Comparison of ENCODE assay signal across 23 mouse cellular contexts in genomic region chr8:127556964-127557363, GRCm38 (mm10).
DNase-seq lines count a peak whose midpoint lies in the region; ATAC-seq lines count a peak whose summit lies in the region.
"Had no signal": no experiment of that assay in that cellular context is flagged by ENCODE, and none has a peak within 500 bp of the region (broad histone marks: within the 10 kb centered on the region; RNA-seq: fewer than 3 reads in every experiment).

No protein-coding gene starts in this region.

- no peak overlapping the region for H3K4me2 ChIP-seq in midbrain, embryonic 13.5 days (replicated peaks)
- no peak overlapping the region for H3K4me2 ChIP-seq in forebrain, embryonic 16.5 days (ENCODE audit: low read length)
- H3K4me2 ChIP-seq: embryonic facial prominence, embryonic 13.5 days; heart, embryonic 11.5 days; liver, embryonic 13.5 days had no signal

- peak; percentile 46 for DNase-seq in heart, adult 11 months
- DNase-seq in heart, postnatal 10 days, result no peak
- peak; percentile 35 for DNase-seq in testis, postnatal 10 days (ENCODE audit: low spot score)
- DNase-seq in testis, postnatal 14 days (ENCODE audit: low spot score), result no peak
- DNase-seq in frontal cortex, postnatal 25 days (ENCODE audit: low spot score in 2 of 2), result no peak
- no peak for DNase-seq in adrenal gland, postnatal 4 days (ENCODE audit: low spot score in 2 of 2)
- DNase-seq: cerebellum, adult 11 months; cerebellum, postnatal 14 days; gastrocnemius, postnatal 36 days; heart, postnatal 36 days; kidney, adult 18-20 months; layer of hippocampus, postnatal 36 days; liver, embryonic 13.5 days; right cerebral cortex, postnatal 14 days; thymus, postnatal 25 days had no signal

- H3K4me1 ChIP-seq in midbrain, embryonic 13.5 days (replicated peaks), result peaks cover 30% of the 10 kb centered on the region
- peaks cover 19% of the 10 kb centered on the region for H3K4me1 ChIP-seq in forebrain, embryonic 16.5 days (replicated peaks; ENCODE audit: control insufficient read depth, insufficient read depth, low read length)

- intact Hi-C loops in heart, postnatal 10 days (cut with DNase I), result no loop called here

- no peak overlapping the region for H3K9ac ChIP-seq in midbrain, embryonic 13.5 days (replicated peaks)
- H3K9ac ChIP-seq in forebrain, embryonic 16.5 days (replicated peaks; ENCODE audit: low read depth, low read length), result no peak overlapping the region
- H3K9ac ChIP-seq: embryonic facial prominence, embryonic 13.5 days; liver, embryonic 13.5 days had no signal

- WGBS in midbrain, embryonic 13.5 days, result 15% methylated on average over 11 of the region's 11 CpGs
- whole genome bisulfite sequencing in forebrain, embryonic 16.5 days, result 32% methylated on average over 11 of the region's 11 CpGs

- no peak overlapping the region for H3K4me3 ChIP-seq in midbrain, embryonic 13.5 days (replicated peaks)
- H3K4me3 ChIP-seq in forebrain, embryonic 16.5 days (replicated peaks; ENCODE audit: low read length), result no peak overlapping the region
- H3K4me3 ChIP-seq: embryonic facial prominence, embryonic 13.5 days; forebrain, embryonic 10.5 days; liver, embryonic 13.5 days; myocyte had no signal

- no peaks in the 10 kb centered on the region for H3K27me3 ChIP-seq in midbrain, embryonic 13.5 days
- no peaks in the 10 kb centered on the region for H3K27me3 ChIP-seq in forebrain, embryonic 16.5 days (replicated peaks; ENCODE audit: control insufficient read depth, insufficient read depth, low read length)
- H3K27me3 ChIP-seq: liver, embryonic 13.5 days had no signal

- H3K27ac ChIP-seq in midbrain, embryonic 13.5 days, result no peak overlapping the region
- no peak overlapping the region for H3K27ac ChIP-seq in forebrain, embryonic 16.5 days (ENCODE audit: low read length)
- H3K27ac ChIP-seq: forebrain, embryonic 10.5 days; hindbrain, postnatal 0 days; liver, embryonic 13.5 days; stomach, postnatal 0 days had no signal

- H3K36me3 ChIP-seq in midbrain, embryonic 13.5 days, result no peaks in the 10 kb centered on the region
- no peaks in the 10 kb centered on the region for H3K36me3 ChIP-seq in forebrain, embryonic 16.5 days (ENCODE audit: control insufficient read depth, insufficient read depth)
- H3K36me3 ChIP-seq: embryonic facial prominence, embryonic 13.5 days; liver, embryonic 13.5 days had no signal

- H3K9me3 ChIP-seq in midbrain, embryonic 13.5 days, result no peaks in the 10 kb centered on the region
- no peaks in the 10 kb centered on the region for H3K9me3 ChIP-seq in forebrain, embryonic 16.5 days (ENCODE audit: control insufficient read depth, low read length)
- H3K9me3 ChIP-seq: embryonic facial prominence, embryonic 13.5 days; forebrain, embryonic 10.5 days; liver, embryonic 13.5 days had no signal

- peak; percentile 81 for ATAC-seq in midbrain, embryonic 13.5 days
- ATAC-seq in forebrain, embryonic 16.5 days, result no peak
- ATAC-seq: hindbrain, postnatal 0 days had no signal

Comparison
In these comparisons a context has a peak if more than half of its experiments do, and no peak if none do; other contexts are left out.
1. DNase-seq: peak in heart, adult 11 months (single experiment) and testis, postnatal 10 days (single experiment); none in heart, postnatal 10 days (0 of 2), testis, postnatal 14 days (single experiment), frontal cortex, postnatal 25 days (0 of 2) and adrenal gland, postnatal 4 days (0 of 2).